Mouse (Mus musculus): ENCODE results near the gene Camkmt.

- TF ChIP-seq CTCF (IDR thresholded peaks at IDR 0.05; ENCODE audit: borderline replicate concordance, insufficient read depth, low read length) (no peak), POLR2A (IDR thresholded peaks at IDR 0.05; ENCODE audit: low read depth, low read length) (no peak)
Measured at GRCm38 (mm10) chr17:85382906-85383305, 292.6 kb downstream of the Camkmt start.

Data from embryonic fibroblast, embryonic 13.5 days (primary cell).